Mouse (Mus musculus) bone marrow, adult 2 months (tissue): ENCODE data around the gene Slc12a5. TPM values are rescaled to one million over a fixed set of nuclear protein-coding genes. Genes with fewer than 3 reads are reported as not detected.

Experiments
- H3K27ac ChIP-seq: fragments of 200-500 bp; 2 replicates; pipeline ENCODE4 v1.5.1; 2012; ENCODE audit warnings: low read depth, mild to moderate bottlenecking, control low read depth, inconsistent platforms, low read length; ENCODE audit not compliant: control insufficient read depth, poor library complexity, insufficient read depth
- H3K4me1 ChIP-seq: fragments of 200-500 bp; 2 replicates; pipeline ENCODE4 v1.6.1; 2011; ENCODE audit warnings: low read length; ENCODE audit not compliant: control insufficient read depth, insufficient read depth
- H3K4me3 ChIP-seq: fragments of 200-500 bp; replicated peaks from 2 replicates; pipeline ENCODE3; 2011; ENCODE audit warnings: mild to moderate bottlenecking, low read depth, low read length, control low read depth; ENCODE audit not compliant: control insufficient read depth
- CTCF ChIP-seq: fragments of 200-500 bp; IDR thresholded peaks from 2 replicates; pipeline ENCODE4 v1.5.1; 2011; ENCODE audit warnings: low read length, control low read depth; ENCODE audit not compliant: control insufficient read depth, insufficient read depth
- POLR2A ChIP-seq: fragments of 200-500 bp; IDR thresholded peaks from 2 replicates; pipeline ENCODE4 v1.6.1; 2011; ENCODE audit warnings: low read depth, mild to moderate bottlenecking, control low read depth, low read length, borderline replicate concordance; ENCODE audit not compliant: control insufficient read depth
- WGBS: fragments of 180-500 bp; shearing (Covaris S2); methylation state at CpG from one replicate; pipeline ENCODE4 v1.1.7; 2018; 5-methylcytosine and 5-hydroxymethylcytosine counted together
- polyA plus RNA-seq: library from polyadenylated mRNA; stranded (reverse); fragments of >200 nt; gene quantifications from 2 replicates; pipeline ENCODE4 v1.2.4, GENCODE M21; 2011; ENCODE audit warnings: low replicate concordance; ENCODE audit not compliant: missing spikeins, insufficient read depth, insufficient read length

The Slc12a5 gene
- polyA plus RNA-seq, 1 experiment = 5.1 TPM

DNA sequence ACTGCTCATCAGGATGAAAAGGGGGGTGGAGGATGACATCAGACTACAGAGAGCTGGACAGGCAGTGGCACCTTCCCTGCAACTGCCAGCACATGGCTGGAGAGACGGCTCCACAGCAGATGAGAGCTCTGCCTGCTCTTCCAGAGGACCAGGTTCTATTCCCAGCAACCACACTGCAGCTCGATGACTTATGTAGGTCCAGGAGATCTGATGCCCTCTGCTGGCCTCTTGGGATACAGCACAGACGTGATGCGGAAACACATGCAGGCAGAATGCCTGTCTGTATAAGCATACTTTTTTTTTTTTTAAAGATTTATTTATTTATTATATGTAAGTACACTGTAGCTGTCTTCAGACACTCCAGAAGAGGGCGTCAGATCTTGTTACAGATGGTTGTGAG, 42.3 kb upstream of the Slc12a5 start:
- H3K4me1 ChIP-seq = peaks cover 6% of the 10 kb centered on the region; the same call in 1 of the 2 replicates
- no peak overlapping the region for H3K27ac ChIP-seq
- H3K4me3 ChIP-seq = no peak overlapping the region
- WGBS = 65% methylated on average over 5 of the region's 5 CpGs
- no peak for TF ChIP-seq POLR2A
- TF ChIP-seq CTCF = peak; percentile 68

DNA sequence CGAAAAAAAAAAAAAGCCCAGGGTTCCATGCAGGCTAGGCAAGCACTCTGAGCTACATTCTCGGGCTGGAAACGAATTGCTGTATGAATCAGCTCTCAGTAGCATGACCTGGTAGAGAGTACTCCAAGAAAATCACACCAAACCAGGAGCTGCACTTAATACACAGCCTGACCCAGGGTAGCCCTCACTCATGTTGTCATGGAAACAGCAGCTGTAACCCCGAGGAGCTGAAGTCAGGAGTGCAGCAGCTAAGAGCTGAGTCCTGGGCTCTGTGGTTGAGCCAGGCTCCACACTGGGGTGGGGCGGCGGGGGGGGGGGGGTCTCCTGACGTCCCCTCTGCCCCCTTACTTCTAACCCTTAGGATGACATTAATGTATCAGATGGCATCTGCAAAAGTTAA, 38.6 kb upstream of the Slc12a5 start:
- TF ChIP-seq CTCF (no peak), POLR2A (no peak)
- H3K4me3 ChIP-seq = no peak overlapping the region
- WGBS = 65% methylated on average over 7 of the region's 7 CpGs
- no peak overlapping the region for H3K27ac ChIP-seq
- peaks cover 3% of the 10 kb centered on the region; the same call in 1 of the 2 replicates for H3K4me1 ChIP-seq

DNA sequence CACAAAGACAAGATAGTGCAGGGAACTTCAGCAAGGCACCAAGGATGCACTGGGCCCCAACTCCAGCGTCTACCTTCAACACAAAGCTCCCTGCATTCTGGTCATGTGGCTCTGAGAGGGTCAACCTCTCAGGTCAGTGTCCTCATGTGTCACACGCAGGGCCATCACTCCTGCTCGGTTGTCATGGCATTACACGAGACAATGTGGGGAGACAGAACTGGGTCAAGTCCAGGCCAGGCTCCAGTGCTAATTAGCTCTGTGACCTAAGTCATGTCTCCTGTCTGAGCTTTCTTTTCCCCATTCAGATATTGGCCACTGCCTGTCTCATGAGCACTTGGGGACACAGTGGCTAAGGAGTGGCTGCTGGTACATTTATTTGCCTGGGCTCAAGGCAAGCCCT, 37.3 kb upstream of the Slc12a5 start:
- 85% methylated on average over 4 of the region's 4 CpGs for WGBS

DNA sequence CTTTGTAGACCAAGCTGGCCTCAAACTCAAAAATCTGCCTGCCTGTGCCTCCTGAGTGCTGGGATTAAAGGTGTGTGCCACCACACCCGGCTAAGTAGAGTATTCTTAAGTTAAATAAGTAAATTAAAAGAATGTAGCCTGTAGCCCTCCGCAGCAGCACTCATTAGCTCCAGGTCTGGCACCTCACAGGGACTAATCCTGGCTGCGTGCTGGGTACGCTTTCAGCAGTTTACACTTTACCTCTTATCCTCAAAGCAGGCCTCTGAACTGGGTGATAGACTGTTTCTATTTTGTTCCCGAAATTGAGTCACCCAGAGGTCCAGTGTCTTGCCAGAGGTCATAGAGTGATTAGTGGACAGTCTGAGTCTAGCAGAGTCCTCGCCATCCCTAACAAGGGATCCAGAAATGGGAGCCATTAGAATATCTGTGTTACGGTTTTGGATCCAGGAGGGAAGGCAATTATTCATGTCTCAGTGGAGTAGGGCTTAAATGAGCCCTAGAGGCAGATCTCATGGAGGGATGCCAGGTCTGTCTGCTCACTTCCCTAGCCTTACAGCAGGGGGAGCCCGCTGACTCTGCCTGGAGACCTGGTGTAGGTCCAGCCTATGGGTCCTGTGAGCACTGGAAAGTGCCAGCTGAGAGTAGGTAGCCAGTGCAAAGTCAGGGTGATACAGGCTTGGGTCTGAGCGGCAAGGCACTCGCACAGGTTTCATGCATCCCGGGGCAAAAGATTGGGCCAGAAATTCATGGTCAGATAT, 36.3 kb upstream of the Slc12a5 start:
- WGBS = 36% methylated on average over 11 of the region's 11 CpGs
- Histone ChIP-seq H3K4me3 (no peak overlapping the region), H3K27ac (no peak overlapping the region), H3K4me1 (no peaks in the 10 kb centered on the region; the same call in 1 of the 2 replicates)
- TF ChIP-seq POLR2A (no peak), CTCF (peak; percentile 96)

More for the DNA sequence above, 37.3 kb upstream of the Slc12a5 start:
- TF ChIP-seq CTCF = no peak
- TF ChIP-seq POLR2A = no peak
- Histone ChIP-seq H3K4me1 (no peaks in the 10 kb centered on the region; the same call in 1 of the 2 replicates), H3K4me3 (no peak overlapping the region), H3K27ac (no peak overlapping the region)

DNA sequence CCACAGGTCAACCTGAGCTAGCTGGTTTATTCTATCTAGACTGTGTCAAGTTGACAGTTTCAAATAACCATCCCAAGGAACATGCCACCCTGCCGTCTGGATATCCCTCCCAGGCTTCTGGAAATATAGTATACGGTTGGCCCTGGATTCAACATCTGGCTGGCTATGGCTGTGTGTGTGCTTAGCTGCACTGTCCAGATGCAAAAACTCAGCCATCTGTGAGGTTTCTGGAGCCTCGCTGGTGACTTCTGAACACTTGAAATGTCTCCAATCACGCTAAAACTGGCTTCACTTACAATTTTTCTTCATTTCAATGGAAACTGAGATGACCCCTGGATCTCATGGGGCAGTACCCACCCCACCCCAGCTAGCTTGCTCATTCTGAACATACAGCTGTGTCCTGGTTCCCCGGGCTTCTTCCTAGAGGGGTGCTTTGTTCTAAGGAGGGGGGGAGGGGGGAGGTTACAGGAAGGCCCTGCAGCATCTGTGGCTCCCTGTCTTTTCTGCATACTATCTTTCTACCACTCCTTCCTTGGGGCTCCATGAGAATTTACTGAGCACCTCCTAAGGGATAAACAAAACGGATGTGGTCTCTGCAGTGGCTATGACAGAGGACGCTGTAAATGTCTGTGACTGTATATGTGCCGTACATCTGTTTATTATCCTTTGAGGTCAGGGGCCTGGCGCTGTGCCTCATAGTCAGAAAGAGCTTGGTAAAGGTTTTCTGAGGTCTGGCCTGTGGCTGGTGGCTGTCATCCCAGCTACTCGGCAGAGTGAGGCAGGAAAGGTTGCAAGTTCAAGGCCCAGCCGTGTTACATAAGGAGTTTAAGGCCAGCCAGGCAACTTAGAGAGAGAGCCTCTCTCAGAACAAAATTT, 29.7 kb upstream of the Slc12a5 start:
- H3K27ac ChIP-seq = no peak overlapping the region
- no peaks in the 10 kb centered on the region; the same call in 1 of the 2 replicates for H3K4me1 ChIP-seq
- WGBS = 49% methylated on average over 11 of the region's 11 CpGs
- no peak overlapping the region for H3K4me3 ChIP-seq
- no peak for TF ChIP-seq CTCF
- TF ChIP-seq POLR2A = no peak

DNA sequence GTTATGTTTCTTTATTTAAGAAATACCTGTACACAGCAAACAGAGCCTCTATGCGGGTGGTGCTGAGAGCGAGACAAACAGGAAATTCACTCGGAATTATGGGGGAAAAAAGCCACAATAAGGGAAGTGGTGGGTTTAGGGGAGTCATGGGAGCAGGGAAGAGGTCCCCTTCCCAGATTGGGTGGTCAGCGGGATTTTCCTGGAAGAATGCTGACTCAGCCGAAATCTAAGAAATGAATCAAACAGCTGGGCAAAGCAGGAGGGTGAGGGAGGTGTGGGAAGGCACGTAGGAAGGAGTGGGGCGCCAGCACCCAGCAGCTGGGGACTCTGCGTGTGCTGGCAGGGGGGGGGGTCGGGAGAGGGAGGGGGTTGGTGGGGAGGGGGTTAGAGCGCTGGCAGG, 27.1 kb upstream of the Slc12a5 start:
- no peak for TF ChIP-seq CTCF
- TF ChIP-seq POLR2A = no peak
- no peak overlapping the region for H3K27ac ChIP-seq
- H3K4me1 ChIP-seq = no peaks in the 10 kb centered on the region; the same call in 1 of the 2 replicates
- WGBS = 14% methylated on average over 10 of the region's 10 CpGs
- no peak overlapping the region for H3K4me3 ChIP-seq

DNA sequence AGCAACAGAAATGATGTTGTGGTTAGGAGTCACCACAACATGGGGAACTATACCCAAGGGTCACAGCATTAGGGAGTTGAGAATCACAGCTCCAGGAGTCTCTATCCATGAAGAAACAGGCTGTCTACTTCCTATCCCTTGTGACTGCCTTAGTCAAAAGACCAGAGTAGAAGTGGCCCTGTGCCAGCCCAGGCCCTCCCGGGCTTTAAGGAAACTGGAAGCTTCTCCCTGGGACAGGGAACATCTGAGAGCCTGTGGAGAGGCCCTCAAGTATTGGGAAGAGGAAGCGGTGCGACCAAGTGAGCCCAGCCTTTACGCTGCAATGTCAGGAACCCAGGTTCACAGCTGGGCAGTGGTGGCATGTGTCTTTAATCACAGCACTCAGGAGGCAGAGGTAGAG, 24.6 kb upstream of the Slc12a5 start:
- Histone ChIP-seq H3K4me3 (no peak overlapping the region), H3K27ac (no peak overlapping the region), H3K4me1 (peaks cover 4% of the 10 kb centered on the region; the same call in 1 of the 2 replicates)
- 26% methylated on average over 4 of the region's 4 CpGs for WGBS
- TF ChIP-seq POLR2A = no peak

DNA sequence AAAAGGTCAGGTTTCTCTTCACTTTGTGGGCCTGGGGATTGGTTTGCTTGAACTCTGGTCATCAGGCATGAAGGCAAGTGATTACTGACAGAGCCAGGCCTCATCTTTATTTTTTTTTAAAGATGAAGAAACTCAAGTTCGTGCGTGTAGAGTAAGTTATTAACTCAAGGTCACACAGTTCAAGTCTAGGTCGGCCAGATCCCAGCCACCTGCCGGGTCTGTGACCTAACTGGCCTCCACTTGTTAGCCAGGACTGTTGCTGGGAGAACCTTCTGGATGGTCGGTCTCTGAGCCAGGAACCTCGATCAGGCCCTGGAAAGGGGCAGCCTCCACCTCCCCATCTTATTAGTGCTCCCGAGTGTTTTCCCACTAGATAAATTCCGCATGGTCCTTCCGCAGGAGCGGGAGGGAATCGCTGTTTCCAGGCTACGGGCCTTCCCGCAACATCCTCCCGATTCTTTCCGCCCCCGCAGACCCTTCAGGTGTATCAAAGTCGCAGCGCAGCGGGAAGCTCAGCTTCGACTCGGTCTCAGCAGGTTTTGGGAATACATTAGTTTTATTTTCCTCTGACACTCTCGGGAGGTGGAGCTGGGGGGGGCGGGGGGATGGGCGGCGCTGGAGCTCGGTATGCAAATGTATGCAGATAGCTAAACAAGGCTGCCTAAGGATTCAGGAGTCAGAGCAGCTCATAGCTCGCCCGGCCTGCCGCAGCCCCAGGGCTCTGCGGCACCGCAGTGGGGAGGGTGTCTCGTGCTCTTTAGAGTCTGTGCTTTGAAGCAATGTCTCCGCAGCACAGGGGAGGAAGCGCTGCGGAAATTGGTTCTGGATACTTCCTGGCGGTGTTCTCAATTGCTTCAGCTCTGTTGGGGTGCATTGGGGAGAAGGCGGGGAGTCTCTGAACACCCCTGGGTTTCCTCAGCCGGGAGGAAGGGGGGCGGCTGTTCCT, 22.2 kb upstream of the Slc12a5 start:
- H3K27ac ChIP-seq = peak overlapping the region; percentile 60
- 10% methylated on average over 39 of the region's 39 CpGs for WGBS
- no peak for TF ChIP-seq CTCF
- no peak for TF ChIP-seq POLR2A
- peaks cover 7% of the 10 kb centered on the region for H3K4me1 ChIP-seq
- peak overlapping the region; percentile 30 for H3K4me3 ChIP-seq
